Mouse (Mus musculus) bone marrow macrophage, adult 2 months (primary cell): ENCODE data around the gene Olfr644.

Experiments
- CTCF ChIP-seq: IDR thresholded peaks from 2 replicates; pipeline ENCODE4 v1.5.1; 2012; ENCODE audit warnings: low read depth, mild to moderate bottlenecking, low read length, moderate library complexity
- POLR2A ChIP-seq: IDR thresholded peaks from 2 replicates; pipeline ENCODE4 v1.6.1; 2012; ENCODE audit warnings: mild to moderate bottlenecking, low read depth, low read length, borderline replicate concordance

- TF ChIP-seq POLR2A = no peak
- no peak for TF ChIP-seq CTCF
These were observed 50.0 kb downstream of the Olfr644 start for GRCm38 (mm10) chr7:104021651-104022050.
